Mouse (Mus musculus) small intestine, adult 2 months (tissue): ENCODE results near the gene Ccdc84.

Source experiments
- CTCF ChIP-seq: fragments of 200-500 bp; IDR thresholded peaks from 2 replicates; pipeline ENCODE4 v1.5.1; 2012; ENCODE audit warnings: low read depth, mild to moderate bottlenecking, control low read depth, inconsistent platforms, low read length, moderate library complexity, mixed read lengths; ENCODE audit not compliant: insufficient replicate concordance, insufficient read length; ENCODE audit errors: extremely low read depth
- POLR2A ChIP-seq: fragments of 200-500 bp; IDR thresholded peaks from 2 replicates; pipeline ENCODE4 v1.6.1; 2012; ENCODE audit warnings: low read depth, mild to moderate bottlenecking, control low read depth, inconsistent platforms, low read length, moderate library complexity

- TF ChIP-seq CTCF (no peak), POLR2A (no peak)
Observed at GRCm38 (mm10) chr9:44423576-44423975, 5.2 kb upstream of the Ccdc84 start.
